Mouse (Mus musculus) spleen, adult 2 months (tissue): ENCODE data around the gene Zfyve21.

ENCODE experiments used
- CTCF ChIP-seq: fragments of 200-500 bp; IDR thresholded peaks from 2 replicates; pipeline ENCODE4 v1.5.1; 2011; ENCODE audit warnings: mild to moderate bottlenecking, inconsistent platforms; ENCODE audit not compliant: insufficient read depth, insufficient read length, insufficient replicate concordance; ENCODE audit errors: extremely low read depth
- POLR2A ChIP-seq: fragments of 200-500 bp; IDR thresholded peaks from 2 replicates; pipeline ENCODE4 v1.6.1; 2011; ENCODE audit warnings: low read depth, low read length, inconsistent platforms

GRCm38 (mm10) chr12:111845953-111846352 lies 32.0 kb downstream of the Zfyve21 start:
- TF ChIP-seq CTCF (no peak), POLR2A (no peak)
